Mouse (Mus musculus): ENCODE measurements around the gene Prdx1.

Gene Prdx1

GRCm38 (mm10) chr4:116727401-116727800 lies 42.1 kb downstream of the Prdx1 start:
- DNase-seq (ENCODE audit: low spot score in 2 of 2) = no peak

GRCm38 (mm10) chr4:116729532-116729931 lies 44.2 kb downstream of the Prdx1 start:
- no peak for DNase-seq (ENCODE audit: low spot score in 2 of 2)

GRCm38 (mm10) chr4:116731077-116731476 lies 45.7 kb downstream of the Prdx1 start:
- DNase-seq (ENCODE audit: low spot score in 2 of 2) = no peak

GRCm38 (mm10) chr4:116732355-116732754 lies 47.0 kb downstream of the Prdx1 start:
- DNase-seq (ENCODE audit: low spot score in 2 of 2) = no peak

- no peak for DNase-seq (ENCODE audit: low spot score in 2 of 2)
Observed at GRCm38 (mm10) chr4:116734996-116735395, 49.7 kb downstream of the Prdx1 start.

- DNase-seq (ENCODE audit: low spot score in 2 of 2) = no peak
Observed at GRCm38 (mm10) chr4:116738972-116739751, 53.8 kb downstream of the Prdx1 start.

GRCm38 (mm10) chr4:116749750-116750149 lies 64.4 kb downstream of the Prdx1 start:
- DNase-seq (ENCODE audit: low spot score in 2 of 2) = no peak

Measured in urinary bladder, postnatal 36 days (tissue).